Mouse (Mus musculus) heart, postnatal 14 days (tissue): Measurements from ENCODE around the gene Gpr35. TPM values are rescaled to one million over a fixed set of nuclear protein-coding genes. Genes with fewer than 3 reads are reported as not detected.
A peak's percentile ranks its signal among the peaks of the same experiment; 100 is the strongest.
"Not testable (repeated sequence)": the region's sequence is repeated elsewhere in the genome, so short reads cannot be mapped to it uniquely, and the experiment has no call there.

Experiments
- DNase-seq, 2 experiments: peaks; one replicate each; pipeline ENCODE4 v3.0.0; 2021 to 2022
- intact Hi-C: fragments of 180-260 bp; cut with DNase I; formaldehyde crosslinking; loops from one replicate; pipeline ENCODE4 v1.15.1; 2025
- total RNA-seq, 2 experiments: library from RNA; stranded (reverse); gene quantifications; 2 replicates each; pipeline ENCODE4 v1.2.3; 2021

Gpr35 gene
- total RNA-seq, 2 experiments from 2014 or later, result 0.48 to 0.61 TPM

GRCm38 (mm10) chr1:92921496-92921895 is 29.2 kb upstream of the Gpr35 start:
- DNase-seq, result no peak
- intact Hi-C loops, result no loop called here

GRCm38 (mm10) chr1:92930171-92930706 is 20.4 kb upstream of the Gpr35 start:
- intact Hi-C loops, result no loop called here

GRCm38 (mm10) chr1:92933611-92934010 is 17.1 kb upstream of the Gpr35 start:
- intact Hi-C loops, result loop anchor here (2.0 kb wide), 1 partner anchor 23 kb away; the partner anchor contains the start of gene Rnpepl1
- DNase-seq, result no peak

More at GRCm38 (mm10) chr1:92930171-92930706, 20.4 kb upstream of the Gpr35 start:
- DNase-seq, result no peak

- intact Hi-C loops, result no loop called here
- peak; percentile 87 to 91 for DNase-seq
Observed at GRCm38 (mm10) chr1:92934182-92934827, 16.4 kb upstream of the Gpr35 start, which contains the start of gene Capn10. TSS of gene Capn10 (plus strand) at chr1:92934376.

GRCm38 (mm10) chr1:92935054-92935962 is 15.4 kb upstream of the Gpr35 start:
- peak; percentile 28 to 33 for DNase-seq

GRCm38 (mm10) chr1:92935977-92936376 is 14.7 kb upstream of the Gpr35 start:
- no peak for DNase-seq
- intact Hi-C loops, result no loop called here

More at GRCm38 (mm10) chr1:92935054-92935962, 15.4 kb upstream of the Gpr35 start:
- intact Hi-C loops, result no loop called here

- no peak for DNase-seq
- intact Hi-C loops, result no loop called here
Observed at GRCm38 (mm10) chr1:92936467-92936866, 14.2 kb upstream of the Gpr35 start.

GRCm38 (mm10) chr1:92937797-92938196 is 12.9 kb upstream of the Gpr35 start:
- no peak for DNase-seq
- intact Hi-C loops, result no loop called here

- intact Hi-C loops, result no loop called here
Observed at GRCm38 (mm10) chr1:92939746-92940145, 10.9 kb upstream of the Gpr35 start.

GRCm38 (mm10) chr1:92943219-92943989 is 7.3 kb upstream of the Gpr35 start:
- no peak for DNase-seq
- intact Hi-C loops, result no loop called here

More at GRCm38 (mm10) chr1:92939746-92940145, 10.9 kb upstream of the Gpr35 start:
- no peak for DNase-seq

- DNase-seq, result no peak
- intact Hi-C loops, result no loop called here
Observed at GRCm38 (mm10) chr1:92947966-92948365, 2.7 kb upstream of the Gpr35 start.

- DNase-seq, result peak in 1 of 2 experiments; percentile 21
- intact Hi-C loops, result no loop called here
Observed at GRCm38 (mm10) chr1:92949426-92949825, 1.2 kb upstream of the Gpr35 start.

GRCm38 (mm10) chr1:92953641-92954040 is 3.0 kb downstream of the Gpr35 start:
- intact Hi-C loops, result loop anchor here (2.0 to 10.0 kb wide), 3 partner anchors 23 to 391 kb away; partner anchors contain the start of genes Pask and Ppp1r7
- DNase-seq, result no peak

GRCm38 (mm10) chr1:92956571-92957335 is 6.1 kb downstream of the Gpr35 start:
- intact Hi-C loops, result loop anchor here (1.0 to 10.0 kb wide), 3 partner anchors 54 to 388 kb away; partner anchors contain the start of genes Pask and Ppp1r7
- DNase-seq, result peak; percentile 70 to 79

- intact Hi-C loops, result loop anchor here (5.0 to 10.0 kb wide), 2 partner anchors 168 to 386 kb away; partner anchors contain the start of genes Pask and Ppp1r7
- peak in 1 of 2 experiments; percentile 0 for DNase-seq
Observed at GRCm38 (mm10) chr1:92958999-92959398, 8.3 kb downstream of the Gpr35 start.

- DNase-seq, intact Hi-C loops: not testable (repeated sequence)
Observed at GRCm38 (mm10) chr1:92970791-92971190, 20.1 kb downstream of the Gpr35 start.

- intact Hi-C loops, result no loop called here
- no peak for DNase-seq
Observed at GRCm38 (mm10) chr1:92971879-92972795, 21.5 kb downstream of the Gpr35 start.

GRCm38 (mm10) chr1:92972854-92973253 is 22.2 kb downstream of the Gpr35 start:
- DNase-seq, result peak; percentile 57 to 61
- intact Hi-C loops, result no loop called here
